Mouse (Mus musculus) hindbrain, embryonic 11.5 days (tissue): ENCODE data around the gene Abca3. TPM values are rescaled to one million over a fixed set of nuclear protein-coding genes. Genes with fewer than 3 reads are reported as not detected.

Source experiments
- ATAC-seq: fragments of 200-750 bp; cut with Nextera tagmentation; 2 replicates; pipeline ENCODE4 v1.8.0; 2017; ENCODE audit warnings: mild to moderate bottlenecking, moderate TSS enrichment, moderate library complexity; ENCODE audit not compliant: low FRiP score
- DNase-seq: peaks from one replicate; pipeline ENCODE4 v3.0.0-alpha.2; 2015; ENCODE audit warnings: low spot score
- H3K27ac ChIP-seq: fragments of 300-500 bp; sonication (generic); 2 replicates; pipeline ENCODE4 v1.5.1; 2014; ENCODE audit warnings: mild to moderate bottlenecking, low read depth, low read length
- H3K27me3 ChIP-seq: fragments of 300-500 bp; sonication (generic); 2 replicates; pipeline ENCODE4 v1.6.1; 2014; ENCODE audit warnings: mild to moderate bottlenecking, low read length, moderate library complexity, mixed read lengths; ENCODE audit not compliant: control insufficient read depth, insufficient read depth
- H3K36me3 ChIP-seq: fragments of 300-500 bp; sonication (generic); 2 replicates; pipeline ENCODE4 v1.6.1; 2014; ENCODE audit warnings: mild to moderate bottlenecking, low read length, moderate library complexity, mixed read lengths; ENCODE audit not compliant: control insufficient read depth, insufficient read depth
- H3K4me1 ChIP-seq: fragments of 300-500 bp; sonication (generic); replicated peaks from 2 replicates; pipeline ENCODE4 v1.6.1; 2014; ENCODE audit warnings: low read length, mixed read lengths; ENCODE audit not compliant: control insufficient read depth, insufficient read depth
- H3K4me2 ChIP-seq: fragments of 300-500 bp; sonication (generic); replicated peaks from 2 replicates; pipeline ENCODE4 v1.6.1; 2014; ENCODE audit warnings: mild to moderate bottlenecking, low read depth, low read length
- H3K4me3 ChIP-seq: fragments of 300-500 bp; sonication (generic); 2 replicates; pipeline ENCODE4 v1.5.1; 2014; ENCODE audit warnings: low read depth, low read length
- H3K9ac ChIP-seq: fragments of 300-500 bp; sonication (generic); 2 replicates; pipeline ENCODE4 v1.6.1; 2014; ENCODE audit warnings: low read depth, low read length
- H3K9me3 ChIP-seq: fragments of 300-500 bp; sonication (generic); 2 replicates; pipeline ENCODE4 v1.6.1; 2016; ENCODE audit warnings: low read length; ENCODE audit not compliant: control insufficient read depth
- WGBS: fragments of 180-500 bp; shearing (Covaris S2); extraction: QIAGEN DNeasy Blood & Tissue Kit; methylation state at CpG from one replicate; pipeline ENCODE4 v1.1.7; 2014; 5-methylcytosine and 5-hydroxymethylcytosine counted together
- polyA plus RNA-seq: library from polyadenylated mRNA; unstranded; fragments of >200 nt; fragmentation: Nextera tagmentation; extraction: Ambion mirVana; gene quantifications from 2 replicates; pipeline ENCODE4 v1.2.1, GENCODE M21; 2014

The Abca3 gene
- polyA plus RNA-seq, 1 experiment from 2014 or later, result 14.1 TPM

- Histone ChIP-seq H3K4me2 (no peak overlapping the region), H3K36me3 (no peaks in the 10 kb centered on the region), H3K27me3 (no peaks in the 10 kb centered on the region), H3K4me1 (no peaks in the 10 kb centered on the region), H3K9me3 (no peaks in the 10 kb centered on the region), H3K4me3 (no peak overlapping the region), H3K9ac (no peak overlapping the region), H3K27ac (no peak overlapping the region)
- DNase-seq (peak; percentile 62), ATAC-seq (0 out of 2 replicates have a peak, but pooled peaks have one; percentile 10)
- WGBS, result 81% methylated on average over 5 of the region's 5 CpGs
These were observed 85.3 kb downstream of the Abca3 start for GRCm38 (mm10) chr17:24437016-24437415.

- peaks cover 6% of the 10 kb centered on the region; the same call in 1 of the 2 replicates for H3K36me3 ChIP-seq
- no peak overlapping the region for H3K27ac ChIP-seq
- no peak overlapping the region for H3K9ac ChIP-seq
- DNase-seq (no peak), ATAC-seq (no peak)
- no peaks in the 10 kb centered on the region for H3K9me3 ChIP-seq
- H3K4me2 ChIP-seq, result no peak overlapping the region
- H3K27me3 ChIP-seq, result no peaks in the 10 kb centered on the region
- 96% methylated on average over 8 of the region's 8 CpGs for WGBS
- no peak overlapping the region for H3K4me3 ChIP-seq
- H3K4me1 ChIP-seq, result no peaks in the 10 kb centered on the region
These were observed 88.6 kb downstream of the Abca3 start for GRCm38 (mm10) chr17:24440377-24440776.

- Histone ChIP-seq H3K4me1 (no peaks in the 10 kb centered on the region), H3K9ac (no peak overlapping the region), H3K4me2 (no peak overlapping the region), H3K36me3 (peaks cover 7% of the 10 kb centered on the region; the same call in 1 of the 2 replicates), H3K4me3 (no peak overlapping the region), H3K9me3 (no peaks in the 10 kb centered on the region), H3K27ac (no peak overlapping the region), H3K27me3 (no peaks in the 10 kb centered on the region)
- peak; percentile 19 for DNase-seq
- ATAC-seq, result no peak
- WGBS, result 37% methylated on average over 2 of the region's 2 CpGs
These were observed 89.4 kb downstream of the Abca3 start for GRCm38 (mm10) chr17:24441148-24441547.

DNA sequence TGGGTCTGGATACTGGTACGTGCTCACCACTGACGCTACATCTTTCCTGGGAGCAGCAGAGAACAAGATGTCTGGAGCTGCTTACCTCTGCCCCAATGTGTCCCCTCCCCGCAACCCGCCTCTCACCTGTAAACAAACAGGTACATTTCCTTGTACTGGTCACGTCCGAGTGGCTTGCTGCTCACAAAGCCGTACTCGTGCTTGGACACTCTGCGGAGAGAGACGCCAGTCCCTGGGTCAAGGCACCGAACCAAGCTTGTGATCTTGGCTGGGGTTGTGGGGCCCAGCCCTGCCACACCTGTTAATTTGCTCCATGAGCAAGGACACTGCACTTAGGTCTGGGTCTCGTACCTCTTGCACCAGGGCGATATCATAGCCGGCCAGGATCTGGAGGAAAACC, 90.4 kb downstream of the Abca3 start:
- Histone ChIP-seq H3K9me3 (no peaks in the 10 kb centered on the region), H3K4me2 (no peak overlapping the region), H3K36me3 (peaks cover 16% of the 10 kb centered on the region; the same call in 1 of the 2 replicates), H3K27me3 (no peaks in the 10 kb centered on the region), H3K9ac (no peak overlapping the region), H3K4me1 (no peaks in the 10 kb centered on the region), H3K27ac (no peak overlapping the region), H3K4me3 (no peak overlapping the region)
- ATAC-seq, result no peak
- WGBS, result 91% methylated on average over 14 of the region's 14 CpGs
- no peak for DNase-seq

GRCm38 (mm10) chr17:24442632-24443155, 90.9 kb downstream of the Abca3 start, which contains the start of gene Dnase1l2:
Gene Dnase1l2 (minus strand): TSS chr17:24443105.
- WGBS, result 91% methylated on average over 7 of the region's 7 CpGs

DNA sequence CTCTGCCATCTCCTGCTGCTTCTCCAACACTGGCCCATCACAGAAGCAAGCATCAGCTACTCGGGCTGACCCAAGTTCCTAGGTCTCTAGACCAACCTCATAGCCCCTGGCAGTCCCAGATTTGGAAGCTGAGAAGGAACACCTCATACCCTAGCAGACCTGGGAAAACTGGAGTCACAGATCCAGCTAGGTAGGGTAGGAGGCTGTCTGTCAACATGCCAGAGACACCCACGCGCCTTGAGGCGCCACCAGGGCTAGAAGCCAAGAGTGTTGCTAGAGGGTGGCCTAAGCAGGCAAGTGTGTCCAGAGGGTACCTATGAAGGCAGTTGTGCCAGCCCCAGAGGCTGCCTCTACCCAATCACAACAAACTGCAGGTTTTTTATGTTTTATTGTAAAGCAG, 91.7 kb downstream of the Abca3 start:
- 91% methylated on average over 4 of the region's 4 CpGs for WGBS
- Histone ChIP-seq H3K27ac (no peak overlapping the region), H3K27me3 (no peaks in the 10 kb centered on the region), H3K4me2 (no peak overlapping the region), H3K36me3 (peaks cover 18% of the 10 kb centered on the region; the same call in 1 of the 2 replicates), H3K4me3 (no peak overlapping the region), H3K9ac (no peak overlapping the region), H3K9me3 (no peaks in the 10 kb centered on the region), H3K4me1 (no peaks in the 10 kb centered on the region)
- DNase-seq (no peak), ATAC-seq (no peak)

More at GRCm38 (mm10) chr17:24442632-24443155, 90.9 kb downstream of the Abca3 start, which contains the start of gene Dnase1l2:
- no peak within 1 kb of the TSS for H3K9ac ChIP-seq
- H3K36me3 ChIP-seq, result peaks cover 18% of the 10 kb centered on the region; the same call in 1 of the 2 replicates
- no peak within 1 kb of the TSS for H3K4me3 ChIP-seq
- H3K27ac ChIP-seq, result no peak within 1 kb of the TSS
- H3K27me3 ChIP-seq, result no peaks in the 10 kb centered on the region
- DNase-seq, result no peak
- no peak within 1 kb of the TSS for H3K4me2 ChIP-seq
- no peaks in the 10 kb centered on the region for H3K4me1 ChIP-seq
- ATAC-seq, result no peak
- no peaks in the 10 kb centered on the region for H3K9me3 ChIP-seq

DNA sequence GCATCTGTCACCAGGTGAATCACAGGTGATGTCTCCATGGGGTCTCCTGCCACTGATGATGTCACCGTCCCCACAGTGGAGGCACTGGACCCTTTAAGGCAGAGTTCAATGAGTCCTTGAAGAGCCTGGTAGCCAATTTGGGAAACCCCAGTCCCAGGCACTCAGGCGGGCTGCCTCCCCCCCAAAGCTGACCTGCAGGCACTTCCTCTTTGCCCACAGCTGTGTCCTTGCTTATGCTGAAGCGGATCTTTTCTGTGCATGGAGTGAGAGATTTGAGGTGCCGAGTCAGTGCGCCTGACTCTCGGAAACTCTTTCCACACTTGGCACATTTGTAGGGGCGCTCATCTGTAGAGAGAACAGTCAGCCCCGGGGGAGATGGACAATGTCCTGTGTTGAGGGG, 94.8 kb downstream of the Abca3 start:
- Histone ChIP-seq H3K9me3 (no peaks in the 10 kb centered on the region), H3K27me3 (no peaks in the 10 kb centered on the region), H3K36me3 (peaks cover 18% of the 10 kb centered on the region; the same call in 1 of the 2 replicates), H3K9ac (no peak overlapping the region), H3K4me2 (no peak overlapping the region), H3K4me3 (no peak overlapping the region), H3K27ac (no peak overlapping the region), H3K4me1 (no peaks in the 10 kb centered on the region)
- DNase-seq (no peak), ATAC-seq (no peak)
- whole genome bisulfite sequencing, result 90% methylated on average over 8 of the region's 8 CpGs

DNA sequence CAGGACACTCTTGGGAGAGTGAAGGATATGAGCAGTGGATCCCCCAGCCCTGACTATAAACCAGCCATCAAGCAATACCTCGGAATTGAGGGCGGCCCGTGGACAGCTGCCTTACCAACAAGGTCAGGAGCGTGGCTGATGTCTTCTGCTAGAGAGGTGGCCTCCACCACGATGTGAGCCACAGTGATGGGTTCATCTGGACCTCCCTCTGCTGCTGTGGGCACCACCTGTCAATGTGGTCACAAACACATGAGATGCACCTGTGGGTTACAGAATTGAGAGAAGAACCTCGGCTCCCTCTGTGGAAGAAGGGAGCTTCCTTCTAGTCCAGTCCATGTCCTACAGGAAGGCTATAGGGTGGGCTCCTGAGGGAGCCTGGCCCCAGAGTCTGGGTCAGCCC, 97.8 kb downstream of the Abca3 start:
- Histone ChIP-seq H3K4me1 (0 out of 2 replicates have a peak, but pooled peaks cover 2% of the 10 kb centered on the region), H3K27ac (no peak overlapping the region), H3K36me3 (peaks cover 13% of the 10 kb centered on the region; the same call in 1 of the 2 replicates), H3K9ac (no peak overlapping the region), H3K27me3 (no peaks in the 10 kb centered on the region), H3K4me2 (no peak overlapping the region), H3K4me3 (no peak overlapping the region), H3K9me3 (no peaks in the 10 kb centered on the region)
- ATAC-seq (no peak), DNase-seq (no peak)
- 92% methylated on average over 6 of the region's 6 CpGs for WGBS

- H3K4me2 ChIP-seq, result no peak overlapping the region
- H3K27ac ChIP-seq, result no peak overlapping the region
- 0 out of 2 replicates have a peak, but pooled peaks cover 11% of the 10 kb centered on the region for H3K36me3 ChIP-seq
- no peak overlapping the region for H3K4me3 ChIP-seq
- H3K27me3 ChIP-seq, result no peaks in the 10 kb centered on the region
- no peak overlapping the region for H3K9ac ChIP-seq
- WGBS, result 97% methylated on average over 6 of the region's 6 CpGs
- no peak for ATAC-seq
- no peaks in the 10 kb centered on the region for H3K9me3 ChIP-seq
- H3K4me1 ChIP-seq, result 0 out of 2 replicates have a peak, but pooled peaks cover 2% of the 10 kb centered on the region
- DNase-seq, result no peak
These were observed 99.5 kb downstream of the Abca3 start for GRCm38 (mm10) chr17:24451220-24451619.
